Mouse (Mus musculus): ENCODE data around the gene Rap1gds1. TPM values are rescaled to one million over a fixed set of nuclear protein-coding genes. Genes with fewer than 3 reads are reported as not detected.

Gene Rap1gds1
- polyA plus RNA-seq, 1 experiment from 2014 or later: 82.1 TPM

- ChIA-PET CTCF (interaction anchor here (2.1 kb wide), 1 partner anchor 18 kb away, joined by 4 read pairs; no protein-coding TSS in a partner anchor), POLR2A (no interaction called here)
- no peaks in the 10 kb centered on the region for H3K27me3 ChIP-seq
- in situ Hi-C loops (cut with MboI; ENCODE audit: low pct_unique_long_range_greater_than_20kb): no loop called here
- no peak for DNase-seq (ENCODE audit: low read depth, low spot score)
- no peak for TF ChIP-seq CTCF (IDR thresholded peaks at IDR 0.05)
- no peak for ATAC-seq
These were observed 69.3 kb downstream of the Rap1gds1 start for GRCm38 (mm10) chr3:139005669-139006068.

GRCm38 (mm10) chr3:139002774-139003173 is 72.2 kb downstream of the Rap1gds1 start:
- ChIA-PET POLR2A (no interaction called here), CTCF (interaction anchor here (1.3 to 1.5 kb wide), 2 partner anchors 9 to 52 kb away, joined by 3 to 5 read pairs; no protein-coding TSS in a partner anchor)
- in situ Hi-C loops (cut with MboI; ENCODE audit: low pct_unique_long_range_greater_than_20kb): no loop called here
- no peak for ATAC-seq
- DNase-seq (ENCODE audit: low read depth, low spot score): no peak
- TF ChIP-seq CTCF (IDR thresholded peaks at IDR 0.05): no peak
- H3K27me3 ChIP-seq: no peaks in the 10 kb centered on the region

GRCm38 (mm10) chr3:139000071-139000867 is 74.7 kb downstream of the Rap1gds1 start:
- ATAC-seq: no peak
- CTCF ChIA-PET: interaction anchor here (1.0 to 3.2 kb wide), 3 partner anchors 10 to 20 kb away, joined by 3 to 13 read pairs (median 8); no protein-coding TSS in a partner anchor
- POLR2A ChIA-PET: interaction anchor here (1.3 kb wide), 1 partner anchor 17 kb away, joined by 3 read pairs; no protein-coding TSS in a partner anchor
- no peak for DNase-seq (ENCODE audit: low read depth, low spot score)
- in situ Hi-C loops (cut with MboI; ENCODE audit: low pct_unique_long_range_greater_than_20kb): no loop called here
- H3K27me3 ChIP-seq: no peaks in the 10 kb centered on the region
- TF ChIP-seq CTCF (IDR thresholded peaks at IDR 0.05): no peak

- CTCF ChIA-PET: interaction anchor here (1.0 to 1.9 kb wide), 5 partner anchors 9 to 27 kb away, joined by 3 to 5 read pairs (median 4); no protein-coding TSS in a partner anchor
- ATAC-seq (no peak), DNase-seq (ENCODE audit: low read depth, low spot score) (no peak)
- POLR2A ChIA-PET: no interaction called here
- H3K27me3 ChIP-seq: no peaks in the 10 kb centered on the region
- in situ Hi-C loops (cut with MboI; ENCODE audit: low pct_unique_long_range_greater_than_20kb): no loop called here
- no peak for TF ChIP-seq CTCF (IDR thresholded peaks at IDR 0.05)
These were observed 81.5 kb downstream of the Rap1gds1 start for GRCm38 (mm10) chr3:138993473-138993872.

GRCm38 (mm10) chr3:138991367-138991766 is 83.6 kb downstream of the Rap1gds1 start:
- in situ Hi-C loops (cut with MboI; ENCODE audit: low pct_unique_long_range_greater_than_20kb): no loop called here
- H3K27me3 ChIP-seq: no peaks in the 10 kb centered on the region
- ChIA-PET POLR2A (no interaction called here), CTCF (no interaction called here)
- TF ChIP-seq CTCF (IDR thresholded peaks at IDR 0.05): no peak
- DNase-seq (ENCODE audit: low read depth, low spot score): no peak
- ATAC-seq: no peak

- DNase-seq (ENCODE audit: low read depth, low spot score) (no peak), ATAC-seq (no peak)
- in situ Hi-C loops (cut with MboI; ENCODE audit: low pct_unique_long_range_greater_than_20kb): no loop called here
- TF ChIP-seq CTCF (IDR thresholded peaks at IDR 0.05): no peak
- ChIA-PET POLR2A (no interaction called here), CTCF (no interaction called here)
- H3K27me3 ChIP-seq: no peaks in the 10 kb centered on the region
These were observed 85.9 kb downstream of the Rap1gds1 start for GRCm38 (mm10) chr3:138989141-138989540.

- TF ChIP-seq CTCF (IDR thresholded peaks at IDR 0.05): no peak
- ATAC-seq (peak; percentile 86), DNase-seq (ENCODE audit: low read depth, low spot score) (peak; percentile 50)
- ChIA-PET POLR2A (no interaction called here), CTCF (interaction anchor here (1.3 kb wide), 2 partner anchors 20 to 23 kb away, joined by 3 to 4 read pairs; no protein-coding TSS in a partner anchor)
- in situ Hi-C loops (cut with MboI; ENCODE audit: low pct_unique_long_range_greater_than_20kb): no loop called here
- H3K27me3 ChIP-seq: no peaks in the 10 kb centered on the region
These were observed 87.0 kb downstream of the Rap1gds1 start for GRCm38 (mm10) chr3:138988004-138988403.

- POLR2A ChIA-PET: interaction anchor here (1.1 kb wide), 1 partner anchor 92 kb away, joined by 3 read pairs; no protein-coding TSS in a partner anchor
- TF ChIP-seq CTCF (IDR thresholded peaks at IDR 0.05): no peak
- in situ Hi-C loops (cut with MboI; ENCODE audit: low pct_unique_long_range_greater_than_20kb): no loop called here
- DNase-seq (ENCODE audit: low read depth, low spot score) (no peak), ATAC-seq (no peak)
- CTCF ChIA-PET: interaction anchor here (0.9 to 1.9 kb wide), 5 partner anchors 11 to 62 kb away, joined by 3 to 4 read pairs (median 3); no protein-coding TSS in a partner anchor
- no peaks in the 10 kb centered on the region for H3K27me3 ChIP-seq
These were observed 92.8 kb downstream of the Rap1gds1 start for GRCm38 (mm10) chr3:138982249-138982648.

GRCm38 (mm10) chr3:138977413-138977812 is 97.6 kb downstream of the Rap1gds1 start:
- in situ Hi-C loops (cut with MboI; ENCODE audit: low pct_unique_long_range_greater_than_20kb): loop anchor here (10.0 kb wide), 1 partner anchor 217 kb away; no protein-coding TSS in a partner anchor
- no peak for TF ChIP-seq CTCF (IDR thresholded peaks at IDR 0.05)
- ATAC-seq: no peak
- CTCF ChIA-PET: interaction anchor here (1.2 kb wide), 1 partner anchor 90 kb away, joined by 3 read pairs; no protein-coding TSS in a partner anchor
- POLR2A ChIA-PET: no interaction called here
- no peak for DNase-seq (ENCODE audit: low read depth, low spot score)
- no peaks in the 10 kb centered on the region for H3K27me3 ChIP-seq

GRCm38 (mm10) chr3:138967627-138968026 is 107.4 kb downstream of the Rap1gds1 start:
- DNase-seq (ENCODE audit: low read depth, low spot score): no peak
- in situ Hi-C loops (cut with MboI; ENCODE audit: low pct_unique_long_range_greater_than_20kb): no loop called here
- POLR2A ChIA-PET: interaction anchor here (1.1 kb wide), 1 partner anchor 97 kb away, joined by 3 read pairs; no protein-coding TSS in a partner anchor
- no peaks in the 10 kb centered on the region for H3K27me3 ChIP-seq
- ATAC-seq: no peak
- TF ChIP-seq CTCF (IDR thresholded peaks at IDR 0.05): no peak
- CTCF ChIA-PET: interaction anchor here (0.7 to 2.7 kb wide), 4 partner anchors 12 to 124 kb away, joined by 3 to 11 read pairs (median 4); no protein-coding TSS in a partner anchor

- no peak for ATAC-seq
- TF ChIP-seq CTCF (IDR thresholded peaks at IDR 0.05): no peak
- ChIA-PET POLR2A (no interaction called here), CTCF (interaction anchor here (1.2 kb wide), 1 partner anchor 12 kb away, joined by 3 read pairs; no protein-coding TSS in a partner anchor)
- DNase-seq (ENCODE audit: low read depth, low spot score): no peak
- H3K27me3 ChIP-seq: no peaks in the 10 kb centered on the region
- in situ Hi-C loops (cut with MboI; ENCODE audit: low pct_unique_long_range_greater_than_20kb): no loop called here
These were observed 116.5 kb downstream of the Rap1gds1 start for GRCm38 (mm10) chr3:138958527-138958926.
